Mouse (Mus musculus): Measurements from ENCODE around the gene Hs3st4.

The Hs3st4 gene

GRCm38 (mm10) chr7:124347218-124348017 lies 364.7 kb downstream of the Hs3st4 start:
- DNase-seq (ENCODE audit: low spot score) = no peak

GRCm38 (mm10) chr7:124354035-124354434 lies 371.4 kb downstream of the Hs3st4 start:
- no peak for DNase-seq (ENCODE audit: low spot score)

DNA sequence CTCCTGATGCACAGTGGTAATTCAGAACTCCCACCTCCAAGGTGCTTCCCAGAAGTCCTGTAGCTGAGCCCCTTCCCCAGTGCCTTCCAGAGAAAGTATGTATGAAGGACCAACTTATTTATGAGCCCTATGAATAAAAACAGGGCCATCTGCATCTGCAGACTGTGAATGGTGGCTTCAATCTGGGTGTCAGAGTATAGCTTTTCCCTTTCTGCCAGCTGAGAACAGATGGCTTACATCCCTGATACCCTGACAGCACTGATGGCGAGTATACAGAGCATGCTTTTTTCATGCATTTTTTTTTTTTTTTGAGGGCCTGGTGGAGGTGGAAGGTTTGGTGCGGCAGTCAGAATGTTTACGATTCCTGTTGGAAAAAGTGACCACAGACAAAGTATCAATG lies 375.4 kb downstream of the Hs3st4 start:
- no peak for DNase-seq (ENCODE audit: low spot score)

DNA sequence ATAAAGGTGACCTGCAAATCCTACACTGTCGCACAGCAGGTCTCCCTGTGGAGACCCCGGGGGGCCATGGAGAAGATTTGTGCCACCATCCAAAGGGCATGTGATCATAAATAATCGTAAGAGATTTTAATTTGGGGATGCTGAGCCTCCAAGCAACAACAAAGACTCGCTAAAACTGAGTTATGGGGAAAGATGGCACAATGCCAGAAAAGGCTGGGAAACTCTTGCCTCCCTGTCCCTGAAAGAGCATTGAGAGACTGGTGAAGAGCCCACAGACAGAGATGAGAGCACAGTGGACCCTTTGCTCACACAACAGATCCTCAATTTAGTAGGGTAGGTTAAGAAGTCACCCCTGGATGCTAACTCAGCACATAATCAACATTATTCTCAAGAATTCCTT lies 377.2 kb downstream of the Hs3st4 start:
- no peak for DNase-seq (ENCODE audit: low spot score)

DNA sequence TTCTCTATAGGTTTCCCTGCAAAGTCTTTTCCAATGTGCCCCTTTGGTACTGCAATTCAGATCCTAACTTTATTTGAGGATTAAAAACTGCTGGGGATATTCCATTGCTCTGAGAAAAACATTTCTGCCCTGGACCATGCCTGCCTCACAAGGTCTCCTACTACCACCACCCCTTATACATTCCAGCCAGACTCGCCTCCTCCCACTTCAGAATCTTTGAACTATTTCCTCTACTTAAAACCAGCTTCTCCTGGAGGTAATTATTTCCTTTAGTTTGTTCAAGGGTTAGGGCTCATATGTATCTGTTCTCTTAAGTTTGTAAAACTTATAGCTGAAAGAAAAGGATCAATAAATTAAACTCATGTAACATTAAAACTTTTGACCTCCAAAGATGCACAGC lies 389.6 kb downstream of the Hs3st4 start:
- no peak for DNase-seq (ENCODE audit: low spot score)

DNA sequence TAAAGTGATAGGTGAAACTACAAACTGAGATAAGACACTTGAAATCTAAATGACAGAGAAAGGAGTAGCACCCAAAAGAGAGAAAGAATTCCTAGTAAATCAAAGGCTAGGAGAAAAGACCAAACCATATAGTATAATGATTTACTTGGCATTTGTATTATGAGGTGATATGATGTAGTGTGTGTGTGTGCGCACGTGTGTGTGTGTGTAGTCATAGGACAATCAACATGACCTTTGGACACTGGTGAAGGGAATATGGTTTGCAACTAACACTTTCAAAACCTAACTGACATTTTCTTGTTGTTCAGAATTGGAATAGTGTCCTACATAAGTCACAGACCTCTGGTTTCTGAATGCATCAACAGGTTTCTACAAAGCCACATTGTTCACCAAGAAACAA lies 390.0 kb downstream of the Hs3st4 start:
- no peak for DNase-seq (ENCODE audit: low spot score)

DNA sequence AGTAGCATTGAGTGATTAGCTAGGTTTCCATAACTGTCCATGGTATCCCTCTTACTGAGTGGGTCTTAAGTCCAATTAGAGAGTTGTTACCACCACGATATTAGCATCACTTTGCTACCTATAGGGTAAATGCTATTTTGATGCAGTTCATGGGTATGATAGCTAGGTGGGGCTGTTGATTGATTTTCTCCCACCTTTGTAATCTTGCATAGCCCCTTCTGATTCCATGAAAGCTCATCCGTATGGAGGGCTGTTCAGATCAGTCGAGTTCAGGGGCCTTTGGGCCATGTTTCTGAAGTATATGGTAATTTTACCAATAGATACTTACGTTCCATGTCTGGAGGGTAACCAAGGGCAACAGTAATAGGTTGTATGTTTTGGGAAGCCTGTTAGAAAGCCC lies 400.8 kb downstream of the Hs3st4 start:
- no peak for DNase-seq (ENCODE audit: low spot score)

DNA sequence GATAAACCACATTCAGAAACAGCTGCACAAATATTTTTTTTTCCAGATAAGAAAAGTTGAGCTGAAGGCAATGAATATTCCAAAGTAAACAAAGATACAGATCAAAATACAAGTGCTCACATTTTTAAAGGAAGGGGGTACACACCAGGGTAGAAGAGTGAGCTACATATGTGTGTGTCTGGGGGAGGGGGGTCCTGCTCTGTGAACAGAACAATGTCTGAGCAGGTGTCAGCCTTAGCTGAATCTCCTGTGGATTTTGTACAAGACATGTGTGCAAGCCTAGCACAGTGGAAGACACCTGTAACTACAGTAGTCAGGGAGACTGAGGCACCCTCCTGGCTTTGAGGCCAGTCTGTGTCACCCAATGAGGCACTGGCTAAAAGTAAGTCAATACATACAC lies 416.5 kb downstream of the Hs3st4 start:
- no peak for DNase-seq (ENCODE audit: low spot score)

DNA sequence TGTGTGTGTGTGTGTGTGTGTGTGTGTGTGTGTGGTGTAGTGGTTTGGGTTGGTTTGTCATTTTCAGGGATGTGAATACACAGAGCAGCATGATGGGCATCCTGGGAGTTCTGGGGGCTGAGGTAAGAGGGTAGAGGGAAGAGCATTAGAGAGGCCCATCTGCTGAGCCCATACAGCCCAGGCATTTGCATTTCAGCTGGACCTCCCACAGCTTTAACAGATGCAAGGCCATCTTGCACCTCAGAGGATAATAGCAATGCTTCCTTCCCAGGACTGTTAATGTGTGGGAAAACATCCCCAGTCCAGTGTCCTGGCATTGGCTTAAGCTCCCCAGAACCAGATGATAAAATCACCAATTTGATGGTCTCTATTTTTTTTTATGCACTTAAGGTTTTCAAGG lies 444.3 kb downstream of the Hs3st4 start:
- no peak for DNase-seq (ENCODE audit: low spot score)
